Mouse (Mus musculus) lung, postnatal 0 days (tissue): Measurements from ENCODE around the gene Clec4a2. TPM values are rescaled to one million over a fixed set of nuclear protein-coding genes. Genes with fewer than 3 reads are reported as not detected.
A peak's percentile ranks its signal among the peaks of the same experiment; 100 is the strongest.
"Not testable (repeated sequence)": the region's sequence is repeated elsewhere in the genome, so short reads cannot be mapped to it uniquely, and the experiment has no call there.

Source experiments
- ATAC-seq: fragments of 200-750 bp; cut with Nextera tagmentation; 2 replicates; pipeline ENCODE4 v1.8.0; 2017; ENCODE audit warnings: moderate library complexity
- DNase-seq: peaks from one replicate; pipeline ENCODE4 v3.0.0-alpha.2; 2016; ENCODE audit warnings: low spot score
- H3K27ac ChIP-seq: fragments of 300-500 bp; sonication (generic); 2 replicates; pipeline ENCODE4 v1.5.1; 2014; ENCODE audit warnings: antibody characterized with exemption, mild to moderate bottlenecking, low read length, mixed read lengths
- H3K27me3 ChIP-seq: fragments of 300-500 bp; sonication (generic); replicated peaks from 2 replicates; pipeline ENCODE4 v1.6.1; 2014; ENCODE audit warnings: low read length, mixed read lengths; ENCODE audit not compliant: insufficient read depth
- H3K36me3 ChIP-seq: fragments of 300-500 bp; sonication (generic); 2 replicates; pipeline ENCODE4 v1.6.1; 2014; ENCODE audit warnings: low read length, mixed read lengths; ENCODE audit not compliant: insufficient read depth
- H3K4me1 ChIP-seq: fragments of 300-500 bp; sonication (generic); 2 replicates; pipeline ENCODE4 v1.6.1; 2014; ENCODE audit warnings: antibody characterized with exemption, low read depth, low read length, mixed read lengths; ENCODE audit not compliant: insufficient read depth
- H3K4me2 ChIP-seq: fragments of 300-500 bp; sonication (generic); replicated peaks from 2 replicates; pipeline ENCODE4 v1.6.1; 2014; ENCODE audit warnings: low read depth, mild to moderate bottlenecking, low read length, moderate library complexity, mixed read lengths
- H3K4me3 ChIP-seq: fragments of 300-500 bp; sonication (generic); 2 replicates; pipeline ENCODE4 v1.5.1; 2014; ENCODE audit warnings: low read depth, low read length
- H3K9ac ChIP-seq: fragments of 300-500 bp; sonication (generic); replicated peaks from 2 replicates; pipeline ENCODE4 v1.6.1; 2014; ENCODE audit warnings: low read depth, mild to moderate bottlenecking
- H3K9me3 ChIP-seq: fragments of 300-500 bp; sonication (generic); 2 replicates; pipeline ENCODE4 v1.6.1; 2016; ENCODE audit warnings: low read length, mixed read lengths
- CTCF ChIP-seq: IDR thresholded peaks from 2 replicates; pipeline ENCODE4 v1.5.1; 2016; ENCODE audit warnings: antibody characterized with exemption, mild to moderate bottlenecking
- EP300 ChIP-seq: IDR thresholded peaks from 2 replicates; pipeline ENCODE4 v1.6.1; 2016; ENCODE audit warnings: antibody characterized with exemption, mild to moderate bottlenecking, control low read depth
- WGBS: fragments of 180-500 bp; shearing (Covaris S2); extraction: QIAGEN DNeasy Blood & Tissue Kit; methylation state at CpG from one replicate; pipeline ENCODE4 v1.1.7; 2014; 5-methylcytosine and 5-hydroxymethylcytosine counted together
- polyA plus RNA-seq: library from polyadenylated mRNA; unstranded; fragments of >200 nt; fragmentation: Nextera tagmentation; extraction: Ambion mirVana; gene quantifications from 2 replicates; pipeline ENCODE4 v1.2.1, GENCODE M21; 2015

Clec4a2 gene
- 10.2 and 11.2 TPM in 2 replicates for polyA plus RNA-seq

DNA sequence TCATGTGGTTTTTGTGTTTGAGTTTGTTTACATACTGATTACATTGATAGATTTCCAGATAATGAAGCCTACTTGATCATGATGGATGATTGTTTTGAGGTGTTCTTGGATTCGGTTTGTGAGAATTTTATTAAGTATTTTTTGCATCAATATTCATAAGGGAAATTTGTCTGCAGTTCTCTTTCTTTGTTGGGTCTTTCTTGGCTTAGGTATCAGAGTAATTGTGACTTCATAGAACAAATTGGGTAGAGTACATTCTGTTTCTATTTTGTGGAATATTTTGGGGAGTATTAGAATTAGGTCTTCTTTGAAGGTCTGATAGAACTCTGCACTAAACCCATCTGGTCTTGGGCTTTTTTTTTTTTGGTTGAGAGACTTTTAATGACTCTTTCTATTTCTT lies at the start of gene Clec4a2:
Gene Clec4a2, plus strand, starts transcription at position 301 of the 400 bp plus-strand sequence.
- H3K27ac ChIP-seq, H3K9ac ChIP-seq, H3K9me3 ChIP-seq, H3K36me3 ChIP-seq, DNase-seq, H3K4me3 ChIP-seq, ATAC-seq, H3K27me3 ChIP-seq, H3K4me1 ChIP-seq, H3K4me2 ChIP-seq: not testable (repeated sequence)
- 39% methylated on average over 1 of the region's 1 CpGs for WGBS

GRCm38 (mm10) chr6:123095125-123095843 lies 10.9 kb upstream of the Clec4a2 start:
- Histone ChIP-seq H3K27ac (no peak overlapping the region), H3K27me3 (no peaks in the 10 kb centered on the region), H3K9me3 (no peaks in the 10 kb centered on the region), H3K4me1 (no peaks in the 10 kb centered on the region), H3K4me3 (no peak overlapping the region), H3K4me2 (no peak overlapping the region), H3K36me3 (no peaks in the 10 kb centered on the region), H3K9ac (no peak overlapping the region)
- peak; percentile 9 for DNase-seq
- 77% methylated on average over 4 of the region's 4 CpGs for WGBS
- ATAC-seq, result no peak
- TF ChIP-seq CTCF, result no peak
- no peak for TF ChIP-seq EP300

DNA sequence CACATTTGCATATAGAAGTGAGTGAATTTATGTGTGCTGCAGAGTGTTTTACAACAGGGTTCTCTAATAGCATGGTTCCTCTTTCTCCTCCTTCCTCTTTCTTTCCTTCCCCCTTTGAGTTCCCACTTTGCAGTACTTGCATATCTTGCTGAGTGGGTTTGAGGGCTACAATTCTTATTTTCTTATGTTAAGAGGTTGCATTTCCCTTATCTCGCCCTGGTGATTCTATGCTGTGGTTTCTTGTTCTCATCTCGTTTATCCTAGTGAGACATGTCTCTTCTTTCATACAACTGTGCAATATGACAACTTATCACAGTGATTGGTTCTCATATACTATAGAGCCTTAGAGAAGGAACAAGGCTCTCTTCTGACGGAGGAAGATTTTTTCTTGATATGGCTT lies 17.0 kb downstream of the Clec4a2 start:
- Histone ChIP-seq H3K27ac (no peak overlapping the region), H3K27me3 (no peaks in the 10 kb centered on the region), H3K9me3 (no peaks in the 10 kb centered on the region), H3K4me2 (no peak overlapping the region), H3K36me3 (no peaks in the 10 kb centered on the region), H3K4me3 (no peak overlapping the region), H3K9ac (no peak overlapping the region), H3K4me1 (no peaks in the 10 kb centered on the region)
- ATAC-seq, result no peak
- DNase-seq, result peak; percentile 25
- TF ChIP-seq EP300 (no peak), CTCF (no peak)
- 64% methylated on average over 3 of the region's 3 CpGs for WGBS

DNA sequence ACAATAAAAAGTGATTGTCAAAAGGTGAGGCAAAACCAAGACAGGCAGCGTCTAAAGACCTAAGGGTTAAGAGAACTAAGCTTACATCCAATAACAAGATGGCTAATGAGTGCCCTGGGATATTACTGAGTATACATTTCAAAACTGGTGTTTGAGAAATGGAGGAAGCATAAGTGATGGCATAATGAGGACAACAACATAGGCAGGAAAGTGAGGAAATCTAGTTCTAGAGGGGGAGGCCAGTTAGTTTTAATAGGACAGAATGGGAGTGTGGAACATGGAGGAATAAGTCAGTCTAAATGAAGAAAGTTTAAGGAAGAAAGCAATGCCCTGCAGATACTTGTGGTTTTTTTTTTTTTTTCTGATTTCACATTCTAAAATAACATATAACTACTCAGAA lies 20.9 kb downstream of the Clec4a2 start:
- no peak for TF ChIP-seq CTCF
- no peak for TF ChIP-seq EP300
- ATAC-seq, result no peak

GRCm38 (mm10) chr6:123137766-123138526 lies 31.7 kb downstream of the Clec4a2 start:
- not testable (repeated sequence) for H3K4me2 ChIP-seq, H3K9me3 ChIP-seq, H3K4me1 ChIP-seq, DNase-seq, H3K9ac ChIP-seq, H3K27ac ChIP-seq, H3K36me3 ChIP-seq, H3K27me3 ChIP-seq, ATAC-seq, H3K4me3 ChIP-seq
- WGBS, result 61% methylated on average over 29 of the region's 29 CpGs

More for the DNA sequence above, 20.9 kb downstream of the Clec4a2 start:
- no peak overlapping the region for H3K4me2 ChIP-seq
- H3K9ac ChIP-seq, result no peak overlapping the region
- no peaks in the 10 kb centered on the region for H3K4me1 ChIP-seq
- DNase-seq, result no peak
- H3K27ac ChIP-seq, result no peak overlapping the region
- no peaks in the 10 kb centered on the region for H3K36me3 ChIP-seq
- no peak overlapping the region for H3K4me3 ChIP-seq
- 53% methylated on average over 1 of the region's 1 CpGs for WGBS
- H3K9me3 ChIP-seq, result no peaks in the 10 kb centered on the region
- no peaks in the 10 kb centered on the region for H3K27me3 ChIP-seq

DNA sequence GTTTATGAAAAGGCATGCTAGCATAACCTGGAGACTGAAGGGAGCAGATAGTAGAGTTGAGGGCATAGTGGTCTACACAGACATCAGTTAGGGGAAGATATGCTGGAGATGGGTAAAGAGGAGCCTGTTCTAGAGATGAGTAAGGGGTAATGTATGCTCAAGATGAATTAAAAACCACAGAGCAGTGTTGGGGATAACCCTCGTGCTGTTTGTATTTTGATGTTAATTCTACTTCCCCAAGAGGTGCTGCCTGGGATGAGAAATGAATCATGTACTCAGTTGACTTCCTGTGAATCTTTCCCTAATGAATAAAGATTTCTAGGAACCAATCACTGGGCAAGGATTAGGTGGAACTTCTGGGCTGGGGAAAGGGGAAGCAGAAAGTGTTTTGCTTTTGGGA lies 63.9 kb downstream of the Clec4a2 start:
- peak; percentile 3 for DNase-seq
- H3K4me1 ChIP-seq, result no peaks in the 10 kb centered on the region
- H3K27me3 ChIP-seq, result no peaks in the 10 kb centered on the region
- no peak overlapping the region for H3K4me3 ChIP-seq
- H3K4me2 ChIP-seq, result no peak overlapping the region
- H3K9me3 ChIP-seq, result no peaks in the 10 kb centered on the region
- ATAC-seq, result no peak
- H3K36me3 ChIP-seq, result no peaks in the 10 kb centered on the region
- 30% methylated on average over 1 of the region's 1 CpGs for WGBS
- H3K9ac ChIP-seq, result no peak overlapping the region
- no peak overlapping the region for H3K27ac ChIP-seq
- TF ChIP-seq EP300 (no peak), CTCF (no peak)
